Mouse (Mus musculus): ENCODE data around the gene Adck1. TPM values are rescaled to one million over a fixed set of nuclear protein-coding genes. Genes with fewer than 3 reads are reported as not detected.

Adck1 gene
- polyA plus RNA-seq, 1 experiment from 2014 or later = 17.8 TPM

GRCm38 (mm10) chr12:88426926-88427325 is 66.6 kb downstream of the Adck1 start:
- 86% methylated on average over 3 of the region's 3 CpGs for WGBS
- Histone ChIP-seq H3K4me3 (ENCODE audit: low read depth, low read length) (no peak overlapping the region), H3K4me2 (no peak overlapping the region), H3K9me3 (ENCODE audit: low read depth, low read length) (no peaks in the 10 kb centered on the region), H3K9ac (no peak overlapping the region), H3K27ac (ENCODE audit: low read depth) (no peak overlapping the region), H3K27me3 (ENCODE audit: insufficient read depth, low read length) (no peaks in the 10 kb centered on the region), H3K4me1 (ENCODE audit: insufficient read depth) (no peaks in the 10 kb centered on the region), H3K36me3 (ENCODE audit: insufficient read depth) (no peaks in the 10 kb centered on the region)
- DNase-seq (no peak), ATAC-seq (ENCODE audit: insufficient read depth) (peak; percentile 62; the same call in 1 of the 2 replicates)
- no peak for TF ChIP-seq CTCF (IDR thresholded peaks at IDR 0.05; ENCODE audit: low read depth)

- Histone ChIP-seq H3K9ac (no peak overlapping the region), H3K4me2 (no peak overlapping the region), H3K36me3 (ENCODE audit: insufficient read depth) (no peaks in the 10 kb centered on the region), H3K27ac (ENCODE audit: low read depth) (no peak overlapping the region), H3K9me3 (ENCODE audit: low read depth, low read length) (no peaks in the 10 kb centered on the region), H3K4me1 (ENCODE audit: insufficient read depth) (no peaks in the 10 kb centered on the region), H3K27me3 (ENCODE audit: insufficient read depth, low read length) (no peaks in the 10 kb centered on the region), H3K4me3 (ENCODE audit: low read depth, low read length) (no peak overlapping the region)
- DNase-seq (no peak), ATAC-seq (ENCODE audit: insufficient read depth) (no peak)
- no peak for TF ChIP-seq CTCF (IDR thresholded peaks at IDR 0.05; ENCODE audit: low read depth)
- 72% methylated on average over 2 of the region's 2 CpGs for WGBS
These were observed 68.4 kb downstream of the Adck1 start for GRCm38 (mm10) chr12:88428735-88429134.

GRCm38 (mm10) chr12:88432277-88432676 is 71.9 kb downstream of the Adck1 start:
- no peak overlapping the region for H3K4me3 ChIP-seq (ENCODE audit: low read depth, low read length)
- no peaks in the 10 kb centered on the region for H3K27me3 ChIP-seq (ENCODE audit: insufficient read depth, low read length)
- H3K36me3 ChIP-seq (ENCODE audit: insufficient read depth) = no peaks in the 10 kb centered on the region
- H3K27ac ChIP-seq (ENCODE audit: low read depth) = no peak overlapping the region
- no peak overlapping the region for H3K9ac ChIP-seq
- ATAC-seq (ENCODE audit: insufficient read depth) = no peak
- WGBS = 88% methylated on average over 4 of the region's 4 CpGs
- no peak for DNase-seq
- no peaks in the 10 kb centered on the region for H3K4me1 ChIP-seq (ENCODE audit: insufficient read depth)
- H3K4me2 ChIP-seq = no peak overlapping the region
- H3K9me3 ChIP-seq (ENCODE audit: low read depth, low read length) = no peaks in the 10 kb centered on the region
- no peak for TF ChIP-seq CTCF (IDR thresholded peaks at IDR 0.05; ENCODE audit: low read depth)

- H3K4me3 ChIP-seq (ENCODE audit: low read depth, low read length) = no peak overlapping the region
- H3K27me3 ChIP-seq (ENCODE audit: insufficient read depth, low read length) = no peaks in the 10 kb centered on the region
- no peak overlapping the region for H3K4me2 ChIP-seq
- no peak for TF ChIP-seq CTCF (IDR thresholded peaks at IDR 0.05; ENCODE audit: low read depth)
- no peaks in the 10 kb centered on the region for H3K9me3 ChIP-seq (ENCODE audit: low read depth, low read length)
- DNase-seq (no peak), ATAC-seq (ENCODE audit: insufficient read depth) (no peak)
- no peaks in the 10 kb centered on the region for H3K4me1 ChIP-seq (ENCODE audit: insufficient read depth)
- no peaks in the 10 kb centered on the region for H3K36me3 ChIP-seq (ENCODE audit: insufficient read depth)
- WGBS = 93% methylated on average over 7 of the region's 7 CpGs
- H3K9ac ChIP-seq = no peak overlapping the region
- no peak overlapping the region for H3K27ac ChIP-seq (ENCODE audit: low read depth)
These were observed 72.8 kb downstream of the Adck1 start for GRCm38 (mm10) chr12:88433171-88433570.

GRCm38 (mm10) chr12:88436962-88437750 is 76.8 kb downstream of the Adck1 start:
- H3K36me3 ChIP-seq (ENCODE audit: insufficient read depth) = no peaks in the 10 kb centered on the region
- no peaks in the 10 kb centered on the region for H3K9me3 ChIP-seq (ENCODE audit: low read depth, low read length)
- 70% methylated on average over 15 of the region's 15 CpGs for WGBS
- ATAC-seq (ENCODE audit: insufficient read depth) (no peak), DNase-seq (no peak)
- H3K27me3 ChIP-seq (ENCODE audit: insufficient read depth, low read length) = no peaks in the 10 kb centered on the region
- H3K9ac ChIP-seq = no peak overlapping the region
- no peak overlapping the region for H3K4me3 ChIP-seq (ENCODE audit: low read depth, low read length)
- no peak overlapping the region for H3K4me2 ChIP-seq
- no peak overlapping the region for H3K27ac ChIP-seq (ENCODE audit: low read depth)
- H3K4me1 ChIP-seq (ENCODE audit: insufficient read depth) = no peaks in the 10 kb centered on the region
- TF ChIP-seq CTCF (IDR thresholded peaks at IDR 0.05; ENCODE audit: low read depth) = no peak

GRCm38 (mm10) chr12:88441922-88442809 is 81.8 kb downstream of the Adck1 start:
- 70% methylated on average over 14 of the region's 14 CpGs for WGBS
- Histone ChIP-seq H3K36me3 (ENCODE audit: insufficient read depth) (no peaks in the 10 kb centered on the region), H3K4me2 (no peak overlapping the region), H3K27me3 (ENCODE audit: insufficient read depth, low read length) (no peaks in the 10 kb centered on the region), H3K9ac (no peak overlapping the region), H3K4me1 (ENCODE audit: insufficient read depth) (no peaks in the 10 kb centered on the region), H3K9me3 (ENCODE audit: low read depth, low read length) (no peaks in the 10 kb centered on the region), H3K27ac (ENCODE audit: low read depth) (no peak overlapping the region), H3K4me3 (ENCODE audit: low read depth, low read length) (no peak overlapping the region)
- DNase-seq = no peak
- no peak for ATAC-seq (ENCODE audit: insufficient read depth)
- no peak for TF ChIP-seq CTCF (IDR thresholded peaks at IDR 0.05; ENCODE audit: low read depth)

- Histone ChIP-seq H3K9me3 (ENCODE audit: low read depth, low read length) (no peaks in the 10 kb centered on the region), H3K27me3 (ENCODE audit: insufficient read depth, low read length) (no peaks in the 10 kb centered on the region), H3K4me2 (no peak overlapping the region), H3K27ac (ENCODE audit: low read depth) (no peak overlapping the region), H3K4me1 (ENCODE audit: insufficient read depth) (no peaks in the 10 kb centered on the region), H3K36me3 (ENCODE audit: insufficient read depth) (no peaks in the 10 kb centered on the region), H3K4me3 (ENCODE audit: low read depth, low read length) (no peak overlapping the region), H3K9ac (no peak overlapping the region)
- no peak for TF ChIP-seq CTCF (IDR thresholded peaks at IDR 0.05; ENCODE audit: low read depth)
- peak; percentile 2 for DNase-seq
- ATAC-seq (ENCODE audit: insufficient read depth) = no peak
- WGBS = 76% methylated on average over 5 of the region's 5 CpGs
These were observed 83.7 kb downstream of the Adck1 start for GRCm38 (mm10) chr12:88444040-88444439.

All from lung, embryonic 14.5 days (tissue).